Mouse (Mus musculus): ENCODE data around the gene Ube2a.

DNA sequence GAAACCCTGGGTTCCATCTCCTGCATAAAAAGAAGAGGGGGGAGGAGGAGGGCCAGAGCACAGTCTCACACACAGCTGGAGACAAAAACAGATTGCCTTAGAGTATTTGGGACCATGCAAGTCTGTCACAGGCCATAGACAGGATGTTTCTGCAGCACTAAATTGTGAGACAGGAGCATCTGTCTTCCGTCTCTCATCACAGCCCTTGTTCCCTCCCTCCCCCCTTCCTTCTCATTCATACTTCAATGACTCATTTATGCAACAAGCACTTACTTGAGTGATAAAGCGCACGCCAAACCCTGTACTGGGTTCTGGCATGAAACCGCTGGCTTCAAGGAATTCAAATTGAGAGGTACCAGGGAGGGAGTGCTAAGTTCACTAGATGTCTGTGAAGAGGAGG lies 42.1 kb upstream of the Ube2a start:
- TF ChIP-seq CTCF (IDR thresholded peaks at IDR 0.05; ENCODE audit: low read depth): no peak
- TF ChIP-seq EP300 (optimal IDR thresholded peaks at IDR 0.05): no peak

Data from stomach, postnatal 0 days (tissue).